Mouse (Mus musculus) testis, postnatal 14 days (tissue): ENCODE measurements at regions not wholly inside any gene's neighbourhood (a gene's known extent, or its start where the extent isn't known, plus 50 kb on each side); places are given as distances from the start of the nearest gene placed in this dataset.
A peak's percentile ranks its signal among the peaks of the same experiment; 100 is the strongest.

Experiments
- DNase-seq: peaks from one replicate; pipeline ENCODE4 v3.0.0; 2021; ENCODE audit warnings: low spot score

DNA sequence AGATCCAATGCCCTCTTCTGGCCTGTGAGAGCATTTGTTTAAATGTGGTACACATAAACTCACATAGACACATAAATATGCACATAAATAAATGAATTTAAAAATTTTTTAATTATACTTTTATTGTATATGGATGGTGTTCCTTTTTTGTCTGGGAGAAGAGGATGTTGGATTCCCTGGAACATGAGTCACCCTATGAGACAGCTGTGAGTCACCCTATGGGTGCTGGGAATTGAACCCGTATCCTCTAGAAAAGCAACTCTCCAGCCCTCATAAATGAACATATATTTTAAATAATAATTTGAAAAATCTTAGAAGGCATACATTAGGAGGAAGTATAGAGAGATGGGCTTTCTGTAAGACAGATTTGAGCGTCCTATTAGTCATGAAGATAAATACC, 76.1 kb upstream of the Dynlt3 start:
- DNase-seq, result no peak

DNA sequence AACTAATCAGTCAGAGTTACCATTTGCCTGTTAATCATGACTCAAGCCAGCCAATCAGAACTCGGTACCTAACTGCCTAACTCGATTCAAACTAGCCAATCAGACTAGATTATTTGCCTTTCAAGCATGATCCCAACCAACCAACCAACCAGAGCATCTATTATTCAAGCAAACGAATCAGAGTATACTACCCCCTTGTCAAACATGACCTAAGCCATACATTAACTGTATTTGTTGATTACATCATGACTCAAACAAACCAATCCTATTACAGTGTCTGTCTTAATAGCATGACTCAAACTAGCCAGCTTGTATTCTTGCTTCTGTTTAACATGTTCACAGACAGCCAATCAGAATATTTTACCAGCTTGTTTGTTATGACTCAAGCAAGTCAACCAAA, 79.7 kb upstream of the Dynlt3 start:
- no peak for DNase-seq

DNA sequence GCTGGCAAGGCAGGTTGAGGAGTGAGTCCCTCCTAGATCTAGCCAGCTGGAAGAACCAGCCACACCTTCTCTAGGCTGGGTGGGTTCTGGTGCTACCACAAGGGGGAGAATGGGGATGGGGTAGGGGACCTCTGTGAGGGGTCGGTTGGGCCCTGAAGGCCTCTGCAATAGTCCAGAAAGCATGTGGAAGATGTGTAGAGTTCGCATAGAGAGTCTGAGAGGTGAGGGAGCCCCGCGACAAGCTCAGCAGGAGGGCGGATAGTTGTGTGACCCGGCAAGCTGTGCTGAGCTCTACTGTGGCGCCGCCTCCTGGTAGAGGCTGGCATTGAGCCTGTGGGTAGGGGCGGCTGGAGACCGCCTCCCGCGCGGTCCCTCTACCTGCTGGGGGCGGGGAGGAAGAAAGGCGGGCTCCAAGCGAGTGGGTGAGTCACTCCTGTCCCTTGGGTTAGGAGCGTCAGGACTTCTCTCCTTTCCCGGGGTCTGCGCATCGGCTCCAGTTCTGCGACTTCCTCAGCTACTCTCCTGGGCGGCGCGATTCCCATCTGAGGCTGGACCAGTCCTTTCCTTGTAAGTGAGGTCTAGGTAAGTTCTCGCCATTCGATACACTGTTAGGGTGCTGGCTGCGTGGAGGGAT, 84.6 kb upstream of the Dynlt3 start:
- peak; percentile 4 for DNase-seq

DNA sequence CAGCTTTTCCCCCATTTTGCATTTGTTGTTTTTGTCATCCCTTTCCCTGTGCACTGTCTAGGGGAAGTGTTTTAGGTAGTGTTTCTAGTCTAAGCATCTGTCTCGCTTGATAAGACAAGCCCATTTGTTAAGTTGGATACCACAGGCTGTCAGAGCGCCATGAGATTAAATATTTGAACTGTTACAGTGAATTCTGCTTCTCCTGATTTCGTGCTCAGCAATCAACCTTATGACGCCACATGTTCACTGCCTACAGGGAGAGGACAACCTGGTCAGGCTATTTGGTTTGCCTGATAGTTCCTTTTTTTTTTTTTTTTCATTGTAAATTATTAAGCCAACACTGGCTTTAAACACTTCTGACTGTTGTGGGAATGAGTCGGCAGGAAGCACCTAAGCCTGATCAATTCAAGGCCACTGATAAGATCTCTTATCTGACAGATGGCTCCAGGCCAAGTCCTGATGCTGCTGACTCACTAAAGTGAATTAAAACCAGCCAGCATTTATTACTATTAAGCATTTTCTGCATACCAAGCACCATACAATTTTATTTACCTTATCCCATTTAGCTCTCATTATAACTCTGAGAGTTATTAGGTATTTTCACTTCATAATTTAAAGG, 90.3 kb upstream of the Dynlt3 start:
- no peak for DNase-seq

DNA sequence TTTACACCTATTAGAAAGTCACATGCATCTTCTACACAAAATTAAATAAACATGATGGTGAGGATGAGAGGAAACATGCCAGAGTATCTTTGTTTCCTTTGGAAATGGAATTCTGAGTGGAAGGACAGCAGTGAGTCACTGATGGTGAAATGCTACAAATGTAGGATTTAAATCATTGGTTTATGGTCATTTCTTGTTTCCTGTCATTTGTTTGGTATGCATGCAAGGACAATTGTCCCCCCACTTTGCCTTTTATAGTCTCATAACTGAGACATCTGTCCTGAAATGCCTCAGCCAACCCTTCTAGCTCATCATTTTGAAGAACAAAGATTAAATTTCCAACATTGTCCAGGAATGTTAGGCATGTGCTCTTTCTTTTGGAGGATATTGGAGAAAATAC, 77.2 kb upstream of the Hypm start:
- no peak for DNase-seq

DNA sequence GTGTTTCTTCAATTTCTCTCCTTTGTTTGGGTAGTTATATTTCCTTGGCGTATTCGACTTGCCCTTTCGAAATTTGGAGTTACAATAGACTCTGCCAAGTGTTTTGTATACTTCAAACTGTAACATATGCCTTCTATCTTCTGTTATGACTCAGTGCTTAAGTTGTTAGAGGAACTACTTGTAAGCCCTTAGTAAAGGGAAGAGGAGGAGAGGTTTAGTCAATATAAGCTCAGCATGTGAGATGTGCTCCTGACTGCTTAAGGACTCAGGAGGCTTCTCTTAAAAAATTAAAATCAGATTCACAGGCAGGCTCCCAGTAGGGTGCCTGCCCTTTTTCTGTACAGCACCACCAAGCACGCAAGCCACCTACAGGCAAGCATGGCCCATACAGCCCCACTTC, 69.2 kb upstream of the Hypm start:
- DNase-seq, result no peak

DNA sequence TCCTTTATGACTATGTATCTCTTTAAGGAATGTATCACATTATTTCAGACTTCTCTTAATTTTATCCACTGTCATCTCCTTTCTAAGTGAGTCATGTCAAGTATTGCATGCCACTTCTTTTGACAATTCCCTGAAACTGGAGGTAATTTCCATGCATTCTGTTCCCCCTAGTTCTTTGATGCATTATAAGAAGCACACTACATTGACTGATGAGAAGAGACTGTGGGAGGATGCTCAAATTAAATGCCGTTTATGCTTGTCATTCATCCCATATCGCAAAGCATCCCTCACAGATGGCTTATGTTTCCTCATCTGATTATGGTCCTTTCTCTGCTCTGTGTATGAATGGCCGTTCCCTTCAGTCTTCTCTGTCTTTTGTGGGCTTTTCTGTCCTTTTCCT, 57.2 kb upstream of the Hypm start:
- DNase-seq, result no peak
